Mouse (Mus musculus) midbrain, embryonic 13.5 days (tissue): ENCODE measurements around the gene Tbc1d4. TPM values are rescaled to one million over a fixed set of nuclear protein-coding genes. Genes with fewer than 3 reads are reported as not detected.
A peak's percentile ranks its signal among the peaks of the same experiment; 100 is the strongest.

Source experiments
- ATAC-seq: fragments of 200-750 bp; cut with Nextera tagmentation; 2 replicates; pipeline ENCODE4 v1.8.0; 2017; ENCODE audit warnings: mild to moderate bottlenecking, moderate TSS enrichment, moderate library complexity
- H3K27ac ChIP-seq: fragments of 300-500 bp; sonication (generic); 2 replicates; pipeline ENCODE4 v1.5.1; 2015; ENCODE audit warnings: inconsistent platforms, mild to moderate bottlenecking, moderate library complexity
- H3K27me3 ChIP-seq: fragments of 300-500 bp; sonication (generic); 2 replicates; pipeline ENCODE4 v1.6.1; 2015; ENCODE audit warnings: mild to moderate bottlenecking, inconsistent platforms
- H3K36me3 ChIP-seq: fragments of 300-500 bp; sonication (generic); 2 replicates; pipeline ENCODE4 v1.6.1; 2015; ENCODE audit warnings: mild to moderate bottlenecking, inconsistent platforms
- H3K4me1 ChIP-seq: fragments of 300-500 bp; sonication (generic); replicated peaks from 2 replicates; pipeline ENCODE4 v1.6.1; 2015; ENCODE audit warnings: inconsistent platforms
- H3K4me2 ChIP-seq: fragments of 300-500 bp; sonication (generic); replicated peaks from 2 replicates; pipeline ENCODE4 v1.6.1; 2015; ENCODE audit warnings: moderate library complexity, mild to moderate bottlenecking, inconsistent platforms
- H3K4me3 ChIP-seq: fragments of 300-500 bp; sonication (generic); replicated peaks from 2 replicates; pipeline ENCODE4 v1.5.1; 2015; ENCODE audit warnings: mild to moderate bottlenecking, inconsistent platforms
- H3K9ac ChIP-seq: fragments of 300-500 bp; sonication (generic); replicated peaks from 2 replicates; pipeline ENCODE4 v1.6.1; 2015; ENCODE audit warnings: mild to moderate bottlenecking, inconsistent platforms
- H3K9me3 ChIP-seq: fragments of 300-500 bp; sonication (generic); 2 replicates; pipeline ENCODE4 v1.6.1; 2016; ENCODE audit warnings: mild to moderate bottlenecking, inconsistent platforms
- WGBS: fragments of 180-500 bp; shearing (Covaris S2); methylation state at CpG from one replicate; pipeline ENCODE4 v1.1.7; 2015; 5-methylcytosine and 5-hydroxymethylcytosine counted together
- polyA plus RNA-seq: library from polyadenylated mRNA; unstranded; fragments of >200 nt; fragmentation: Nextera tagmentation; extraction: Ambion mirVana; gene quantifications from 2 replicates; pipeline ENCODE4 v1.2.1, GENCODE M21; 2015

The Tbc1d4 gene
- polyA plus RNA-seq, 1 experiment from 2014 or later = 6.5 TPM

GRCm38 (mm10) chr14:101445205-101445604 lies 163.8 kb downstream of the Tbc1d4 start:
- no peaks in the 10 kb centered on the region for H3K36me3 ChIP-seq
- no peak overlapping the region for H3K4me2 ChIP-seq
- H3K27me3 ChIP-seq = no peaks in the 10 kb centered on the region
- no peak overlapping the region for H3K9ac ChIP-seq
- no peak overlapping the region for H3K4me3 ChIP-seq
- no peak for ATAC-seq
- no peaks in the 10 kb centered on the region for H3K9me3 ChIP-seq
- WGBS = 71% methylated on average over 5 of the region's 5 CpGs
- no peak overlapping the region for H3K27ac ChIP-seq
- H3K4me1 ChIP-seq = no peaks in the 10 kb centered on the region

- no peaks in the 10 kb centered on the region for H3K9me3 ChIP-seq
- H3K4me2 ChIP-seq = no peak overlapping the region
- H3K36me3 ChIP-seq = no peaks in the 10 kb centered on the region
- WGBS = 72% methylated on average over 3 of the region's 3 CpGs
- peak; percentile 84 for ATAC-seq
- no peak overlapping the region for H3K4me3 ChIP-seq
- H3K27me3 ChIP-seq = no peaks in the 10 kb centered on the region
- no peaks in the 10 kb centered on the region for H3K4me1 ChIP-seq
- H3K9ac ChIP-seq = no peak overlapping the region
- 0 out of 2 replicates have a peak overlapping the region, but pooled peaks have one; percentile 15 for H3K27ac ChIP-seq
Measured at GRCm38 (mm10) chr14:101437925-101438324, 171.1 kb downstream of the Tbc1d4 start.

GRCm38 (mm10) chr14:101430536-101430935 lies 178.5 kb downstream of the Tbc1d4 start:
- Histone ChIP-seq H3K9ac (no peak overlapping the region), H3K4me3 (no peak overlapping the region), H3K36me3 (no peaks in the 10 kb centered on the region), H3K27ac (no peak overlapping the region), H3K4me1 (peaks cover 5% of the 10 kb centered on the region; the same call in 1 of the 2 replicates), H3K4me2 (no peak overlapping the region), H3K27me3 (no peaks in the 10 kb centered on the region), H3K9me3 (no peaks in the 10 kb centered on the region)
- no peak for ATAC-seq
- 85% methylated on average over 5 of the region's 5 CpGs for WGBS

GRCm38 (mm10) chr14:101428805-101429516 lies 180.0 kb downstream of the Tbc1d4 start:
- no peak overlapping the region for H3K4me3 ChIP-seq
- no peaks in the 10 kb centered on the region for H3K27me3 ChIP-seq
- H3K4me2 ChIP-seq = no peak overlapping the region
- no peaks in the 10 kb centered on the region for H3K9me3 ChIP-seq
- H3K9ac ChIP-seq = no peak overlapping the region
- H3K27ac ChIP-seq = no peak overlapping the region
- peaks cover 5% of the 10 kb centered on the region; the same call in 1 of the 2 replicates for H3K4me1 ChIP-seq
- peak; percentile 82 for ATAC-seq
- H3K36me3 ChIP-seq = no peaks in the 10 kb centered on the region
- 43% methylated on average over 3 of the region's 3 CpGs for WGBS

- Histone ChIP-seq H3K27ac (no peak overlapping the region), H3K36me3 (no peaks in the 10 kb centered on the region), H3K9ac (no peak overlapping the region), H3K9me3 (no peaks in the 10 kb centered on the region), H3K27me3 (no peaks in the 10 kb centered on the region), H3K4me1 (no peaks in the 10 kb centered on the region), H3K4me3 (no peak overlapping the region), H3K4me2 (no peak overlapping the region)
- ATAC-seq = no peak
- WGBS = 80% methylated on average over 2 of the region's 2 CpGs
Measured at GRCm38 (mm10) chr14:101417679-101418078, 191.3 kb downstream of the Tbc1d4 start.

Other genes starting within 250 kb of the Tbc1d4 start
- gene Commd6, start 31.5 kb upstream of the Tbc1d4 start, polyA plus RNA-seq = 102 and 107 TPM in 2 replicates
- gene Uchl3, start 44.8 kb upstream of the Tbc1d4 start, polyA plus RNA-seq = 234 and 260 TPM in 2 replicates
- gene Gm9922, start 120.6 kb upstream of the Tbc1d4 start, polyA plus RNA-seq = not detected in 2 replicates
- gene Lmo7, start 120.8 kb upstream of the Tbc1d4 start, polyA plus RNA-seq = 0.98 and 1.1 TPM in 2 replicates